Mouse (Mus musculus) forebrain, embryonic 10.5 days (tissue): ENCODE data around the gene Nploc4. TPM values are rescaled to one million over a fixed set of nuclear protein-coding genes. Genes with fewer than 3 reads are reported as not detected.
A peak's percentile ranks its signal among the peaks of the same experiment; 100 is the strongest.

Experiments
- DNase-seq: peaks from one replicate; pipeline ENCODE4 v3.0.0-alpha.2; 2017; ENCODE audit warnings: low spot score; ENCODE audit errors: extremely low spot score
- H3K27ac ChIP-seq: fragments of 300-500 bp; sonication (generic); 2 replicates; pipeline ENCODE4 v1.5.1; 2016; ENCODE audit warnings: mild to moderate bottlenecking
- H3K27me3 ChIP-seq: fragments of 300-500 bp; sonication (generic); 2 replicates; pipeline ENCODE4 v1.6.1; 2016; ENCODE audit warnings: mild to moderate bottlenecking; ENCODE audit not compliant: poor library complexity, severe bottlenecking
- H3K36me3 ChIP-seq: fragments of 300-500 bp; sonication (generic); replicated peaks from 2 replicates; pipeline ENCODE4 v1.6.1; 2016; ENCODE audit warnings: mild to moderate bottlenecking, moderate library complexity
- H3K4me1 ChIP-seq: fragments of 300-500 bp; sonication (generic); 2 replicates; pipeline ENCODE4 v1.6.1; 2016
- H3K4me3 ChIP-seq: fragments of 300-500 bp; sonication (generic); 2 replicates; pipeline ENCODE4 v1.5.1; 2016; ENCODE audit warnings: mild to moderate bottlenecking, moderate library complexity
- H3K9me3 ChIP-seq: fragments of 300-500 bp; sonication (generic); 2 replicates; pipeline ENCODE4 v1.6.1; 2016; ENCODE audit warnings: mild to moderate bottlenecking, moderate library complexity
- WGBS: fragments of 180-500 bp; shearing (Covaris S2); methylation state at CpG from one replicate; pipeline ENCODE4 v1.1.7; 2016; 5-methylcytosine and 5-hydroxymethylcytosine counted together
- polyA plus RNA-seq: library from polyadenylated mRNA; unstranded; fragments of >200 nt; fragmentation: Nextera tagmentation; extraction: Ambion mirVana; gene quantifications from 2 replicates; pipeline ENCODE4 v1.2.1, GENCODE M21; 2016

Nploc4 gene
- polyA plus RNA-seq, 1 experiment from 2014 or later: 45.9 TPM

DNA sequence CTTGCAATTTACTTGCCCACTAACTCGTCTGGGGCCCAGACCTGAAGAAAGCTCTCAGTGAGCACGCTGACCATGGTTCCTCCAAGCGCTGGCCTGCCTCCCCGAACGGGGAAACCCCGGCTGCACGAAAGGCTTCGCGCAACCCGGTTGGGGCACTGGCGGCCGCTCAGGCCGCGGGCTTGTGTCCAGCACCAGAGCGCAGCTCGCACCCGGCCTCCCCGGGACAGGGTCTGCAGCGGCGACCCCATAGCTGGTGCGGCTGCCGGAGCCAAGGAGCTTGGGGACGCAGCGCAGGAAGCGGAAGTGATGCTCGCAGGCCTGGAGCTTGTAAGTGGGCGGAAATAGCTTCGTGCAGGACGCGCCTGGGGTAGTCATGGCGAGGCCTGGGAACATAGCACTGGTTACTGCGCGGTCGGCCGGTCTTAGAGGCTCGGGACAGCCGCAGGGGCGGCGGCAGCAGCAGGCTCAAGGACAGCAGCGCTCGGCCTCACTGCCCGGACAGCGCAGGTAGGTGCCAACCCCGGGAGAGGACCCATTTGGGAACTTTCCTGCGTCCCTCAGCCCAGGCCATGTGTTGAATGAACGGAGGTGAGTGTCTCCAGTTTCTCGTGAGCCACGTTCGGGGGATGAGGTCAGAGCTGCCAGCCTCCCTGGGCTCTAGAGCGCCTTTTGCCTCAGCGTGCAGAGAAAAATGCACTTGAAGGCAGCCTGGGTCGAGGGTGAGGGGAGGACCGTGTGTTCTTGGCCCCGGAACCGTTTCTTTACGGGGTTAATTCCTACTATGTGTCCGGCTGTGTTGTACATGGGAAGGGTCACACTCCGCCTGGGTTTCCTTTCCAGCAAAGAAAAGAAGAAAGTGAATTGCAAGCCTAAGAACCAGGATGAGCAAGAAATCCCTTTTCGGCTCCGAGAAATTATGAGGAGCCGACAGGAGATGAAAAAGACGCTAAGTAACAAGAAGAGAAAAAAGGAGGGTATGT is 20.6 kb upstream of the Nploc4 start, which contains the start of the genes Oxld1 and Ccdc137:
Gene Oxld1 (minus strand): TSS at position 297 of the 980 bp plus-strand sequence.
Gene Ccdc137 (plus strand): TSS at position 344 of the 980 bp plus-strand sequence.
- WGBS: 5% methylated on average over 62 of the region's 62 CpGs

DNA sequence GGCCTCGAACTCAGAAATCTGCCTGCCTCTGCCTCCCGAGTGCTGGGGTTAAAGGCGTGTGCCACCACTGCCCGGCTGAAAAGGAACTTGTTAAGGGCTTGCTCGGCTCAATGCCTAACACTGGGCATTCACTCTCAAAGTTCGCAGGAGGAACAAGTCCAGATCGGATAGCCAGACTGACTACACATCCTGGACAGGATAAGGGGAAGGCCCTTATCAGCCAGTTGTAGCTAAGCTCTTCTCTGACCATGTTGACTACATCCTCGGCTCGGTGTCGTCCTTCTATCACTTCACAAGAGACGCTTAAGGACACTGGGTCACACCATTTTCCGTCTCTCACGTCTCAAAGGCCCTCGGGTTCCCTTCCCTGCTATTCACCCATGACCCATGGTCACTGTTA is 19.9 kb upstream of the Nploc4 start:
- peaks cover 50% of the 10 kb centered on the region for H3K36me3 ChIP-seq
- peak overlapping the region; percentile 79 for H3K4me3 ChIP-seq
- peaks cover 30% of the 10 kb centered on the region for H3K4me1 ChIP-seq
- no peaks in the 10 kb centered on the region for H3K27me3 ChIP-seq
- H3K9me3 ChIP-seq: no peaks in the 10 kb centered on the region
- H3K27ac ChIP-seq: peak overlapping the region; percentile 92
- 38% methylated on average over 14 of the region's 14 CpGs for WGBS
- no peak for DNase-seq

More for the DNA sequence above, 20.6 kb upstream of the Nploc4 start, which contains the start of the genes Oxld1 and Ccdc137:
- H3K27me3 ChIP-seq: no peaks in the 10 kb centered on the region
- peaks cover 30% of the 10 kb centered on the region for H3K4me1 ChIP-seq
- peak within 1 kb of the TSS; percentile 92 for H3K27ac ChIP-seq
- DNase-seq: peak; percentile 85
- peaks cover 57% of the 10 kb centered on the region for H3K36me3 ChIP-seq
- no peaks in the 10 kb centered on the region for H3K9me3 ChIP-seq
- peak within 1 kb of the TSS; percentile 79 for H3K4me3 ChIP-seq

GRCm38 (mm10) chr11:120455413-120455812 is 17.9 kb upstream of the Nploc4 start:
- Histone ChIP-seq H3K4me1 (peaks cover 30% of the 10 kb centered on the region), H3K27ac (no peak overlapping the region), H3K4me3 (no peak overlapping the region), H3K36me3 (peaks cover 31% of the 10 kb centered on the region), H3K9me3 (no peaks in the 10 kb centered on the region), H3K27me3 (no peaks in the 10 kb centered on the region)
- no peak for DNase-seq
- WGBS: 97% methylated on average over 7 of the region's 7 CpGs

DNA sequence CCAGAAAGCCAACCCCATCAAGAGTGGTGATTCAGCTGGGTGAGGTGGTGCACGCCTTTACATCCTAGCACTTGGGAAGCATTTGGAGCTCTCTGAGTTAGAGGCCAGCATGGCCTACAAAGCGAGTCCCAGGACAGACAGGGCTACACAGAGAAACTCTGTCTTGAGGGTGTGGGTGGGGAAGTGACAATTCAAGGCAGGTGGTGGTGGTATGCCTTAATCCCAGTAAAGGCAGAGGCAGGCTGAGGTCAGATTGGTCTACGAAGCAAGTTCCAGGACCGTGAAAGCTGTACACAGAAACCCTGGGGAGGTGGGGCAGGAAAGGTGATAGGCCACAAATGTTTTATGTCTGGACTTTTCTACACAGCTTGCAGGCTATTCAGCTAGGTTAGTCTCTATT is 17.5 kb upstream of the Nploc4 start:
- no peaks in the 10 kb centered on the region for H3K9me3 ChIP-seq

GRCm38 (mm10) chr11:120453306-120453705 is 15.8 kb upstream of the Nploc4 start, which contains the start of gene Pde6g:
Gene Pde6g (minus strand): TSS chr11:120453500.
- no peak for DNase-seq
- 86% methylated on average over 4 of the region's 4 CpGs for WGBS
- Histone ChIP-seq H3K27me3 (no peaks in the 10 kb centered on the region), H3K4me3 (no peak within 1 kb of the TSS; the same call in 1 of the 2 replicates), H3K36me3 (peaks cover 15% of the 10 kb centered on the region; the same call in 1 of the 2 replicates), H3K9me3 (no peaks in the 10 kb centered on the region), H3K4me1 (peaks cover 18% of the 10 kb centered on the region), H3K27ac (no peak within 1 kb of the TSS)

More for the DNA sequence above, 17.5 kb upstream of the Nploc4 start:
- DNase-seq: no peak
- no peak overlapping the region for H3K27ac ChIP-seq
- peaks cover 30% of the 10 kb centered on the region for H3K4me1 ChIP-seq
- peaks cover 26% of the 10 kb centered on the region for H3K36me3 ChIP-seq
- H3K27me3 ChIP-seq: no peaks in the 10 kb centered on the region
- H3K4me3 ChIP-seq: no peak overlapping the region
- WGBS: 92% methylated on average over 4 of the region's 4 CpGs

- WGBS: 68% methylated on average over 3 of the region's 3 CpGs
- H3K4me1 ChIP-seq: peaks cover 11% of the 10 kb centered on the region
- no peaks in the 10 kb centered on the region for H3K27me3 ChIP-seq
- no peak for DNase-seq
- no peak overlapping the region for H3K27ac ChIP-seq
- H3K4me3 ChIP-seq: no peak overlapping the region
- peaks cover 15% of the 10 kb centered on the region; the same call in 1 of the 2 replicates for H3K36me3 ChIP-seq
- H3K9me3 ChIP-seq: no peaks in the 10 kb centered on the region
These were observed 14.7 kb upstream of the Nploc4 start for GRCm38 (mm10) chr11:120452246-120452645.

- Histone ChIP-seq H3K9me3 (no peaks in the 10 kb centered on the region), H3K27ac (no peak overlapping the region), H3K27me3 (0 out of 2 replicates have a peak, but pooled peaks cover 5% of the 10 kb centered on the region), H3K4me1 (peaks cover 4% of the 10 kb centered on the region; the same call in 1 of the 2 replicates), H3K4me3 (no peak overlapping the region), H3K36me3 (no peaks in the 10 kb centered on the region)
- WGBS: 82% methylated on average over 7 of the region's 7 CpGs
- no peak for DNase-seq
These were observed 9.7 kb upstream of the Nploc4 start for GRCm38 (mm10) chr11:120447179-120447578.

GRCm38 (mm10) chr11:120445475-120445874 is 8.0 kb upstream of the Nploc4 start:
- WGBS: 91% methylated on average over 3 of the region's 3 CpGs
- no peak overlapping the region for H3K27ac ChIP-seq
- H3K9me3 ChIP-seq: no peaks in the 10 kb centered on the region
- H3K27me3 ChIP-seq: 0 out of 2 replicates have a peak, but pooled peaks cover 5% of the 10 kb centered on the region
- H3K36me3 ChIP-seq: no peaks in the 10 kb centered on the region
- H3K4me1 ChIP-seq: peaks cover 4% of the 10 kb centered on the region; the same call in 1 of the 2 replicates
- no peak for DNase-seq
- no peak overlapping the region for H3K4me3 ChIP-seq

GRCm38 (mm10) chr11:120444106-120444505 is 6.6 kb upstream of the Nploc4 start:
- WGBS: 73% methylated on average over 6 of the region's 6 CpGs
- Histone ChIP-seq H3K9me3 (no peaks in the 10 kb centered on the region), H3K4me1 (peaks cover 4% of the 10 kb centered on the region; the same call in 1 of the 2 replicates), H3K4me3 (peak overlapping the region; percentile 14), H3K27me3 (0 out of 2 replicates have a peak, but pooled peaks cover 5% of the 10 kb centered on the region), H3K36me3 (no peaks in the 10 kb centered on the region), H3K27ac (no peak overlapping the region)
- no peak for DNase-seq

- WGBS: 92% methylated on average over 3 of the region's 3 CpGs
- Histone ChIP-seq H3K4me3 (no peak overlapping the region), H3K36me3 (no peaks in the 10 kb centered on the region), H3K4me1 (peaks cover 2% of the 10 kb centered on the region; the same call in 1 of the 2 replicates), H3K9me3 (no peaks in the 10 kb centered on the region), H3K27me3 (0 out of 2 replicates have a peak, but pooled peaks cover 5% of the 10 kb centered on the region), H3K27ac (no peak overlapping the region)
- DNase-seq: no peak
These were observed 5.3 kb upstream of the Nploc4 start for GRCm38 (mm10) chr11:120442765-120443280.

GRCm38 (mm10) chr11:120442344-120442743 is 4.8 kb upstream of the Nploc4 start, which contains the start of gene Tspan10:
Gene Tspan10 (plus strand): TSS chr11:120442644.
- WGBS: 91% methylated on average over 3 of the region's 3 CpGs
- 0 out of 2 replicates have a peak, but pooled peaks cover 3% of the 10 kb centered on the region for H3K36me3 ChIP-seq
- no peak within 1 kb of the TSS for H3K4me3 ChIP-seq

DNA sequence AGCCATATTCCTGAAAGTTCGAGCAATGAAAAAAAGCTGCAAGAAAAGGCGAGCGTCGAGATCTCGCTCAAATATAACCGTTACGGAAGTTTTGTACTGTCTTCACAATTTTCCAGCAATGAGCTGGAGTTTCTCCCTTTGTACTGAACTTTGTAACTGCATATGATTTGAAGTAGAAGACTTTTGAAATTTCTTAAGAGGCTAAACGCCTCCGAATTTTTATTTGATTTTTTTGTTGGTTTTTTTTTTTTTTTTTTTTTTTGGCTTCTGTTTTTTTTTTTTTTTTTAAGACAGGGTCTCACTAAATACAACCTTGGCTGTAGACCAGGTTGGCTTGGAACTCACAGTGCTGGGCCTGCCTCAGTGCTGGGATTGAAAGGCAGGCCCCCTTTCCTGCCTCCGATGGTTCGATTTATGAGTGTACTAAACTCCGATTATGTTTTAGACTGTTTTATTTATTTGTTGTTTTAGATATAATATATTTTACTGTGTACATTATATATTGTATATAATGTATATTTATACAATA is 413 bp upstream of the Nploc4 start:
- 35% methylated on average over 12 of the region's 12 CpGs for WGBS
- no peak for DNase-seq
- H3K4me3 ChIP-seq: peak overlapping the region; percentile 91
- H3K9me3 ChIP-seq: no peaks in the 10 kb centered on the region
- H3K36me3 ChIP-seq: peaks cover 31% of the 10 kb centered on the region
- H3K4me1 ChIP-seq: peaks cover 17% of the 10 kb centered on the region
- H3K27ac ChIP-seq: peak overlapping the region; percentile 97
- no peaks in the 10 kb centered on the region for H3K27me3 ChIP-seq

More at GRCm38 (mm10) chr11:120442344-120442743, 4.8 kb upstream of the Nploc4 start, which contains the start of gene Tspan10:
- Histone ChIP-seq H3K27me3 (0 out of 2 replicates have a peak, but pooled peaks cover 5% of the 10 kb centered on the region), H3K27ac (no peak within 1 kb of the TSS), H3K4me1 (peaks cover 3% of the 10 kb centered on the region; the same call in 1 of the 2 replicates), H3K9me3 (no peaks in the 10 kb centered on the region)
- no peak for DNase-seq
